Mouse (Mus musculus) urinary bladder, postnatal 4 days (tissue): ENCODE measurements around the gene Kcnk3.
A peak's percentile ranks its signal among the peaks of the same experiment; 100 is the strongest.

Experiments used
- DNase-seq, 2 experiments: peaks; one replicate each; pipeline ENCODE4 v3.0.0; 2021 to 2022; ENCODE audit warnings: low spot score in 2 of 2

Kcnk3 gene

DNA sequence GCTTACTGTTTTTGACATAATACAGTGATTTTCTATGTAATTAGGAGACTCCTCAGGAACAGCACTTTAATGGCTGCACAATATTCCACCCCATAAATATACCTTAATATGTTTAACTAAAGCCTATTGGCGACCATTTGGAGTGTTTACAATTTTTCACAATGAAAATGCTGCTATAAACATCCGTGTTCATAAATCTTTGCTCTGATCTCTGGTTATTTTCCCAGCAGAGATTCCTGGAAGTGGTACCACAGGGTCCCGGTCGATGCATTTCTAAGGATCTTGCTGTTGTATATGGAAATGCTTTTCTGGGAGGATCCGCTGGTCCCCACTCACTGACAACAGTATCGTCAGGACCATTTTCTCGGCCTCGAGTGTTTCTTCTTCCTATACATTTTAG is 25.3 kb downstream of the Kcnk3 start:
- no peak for DNase-seq

DNA sequence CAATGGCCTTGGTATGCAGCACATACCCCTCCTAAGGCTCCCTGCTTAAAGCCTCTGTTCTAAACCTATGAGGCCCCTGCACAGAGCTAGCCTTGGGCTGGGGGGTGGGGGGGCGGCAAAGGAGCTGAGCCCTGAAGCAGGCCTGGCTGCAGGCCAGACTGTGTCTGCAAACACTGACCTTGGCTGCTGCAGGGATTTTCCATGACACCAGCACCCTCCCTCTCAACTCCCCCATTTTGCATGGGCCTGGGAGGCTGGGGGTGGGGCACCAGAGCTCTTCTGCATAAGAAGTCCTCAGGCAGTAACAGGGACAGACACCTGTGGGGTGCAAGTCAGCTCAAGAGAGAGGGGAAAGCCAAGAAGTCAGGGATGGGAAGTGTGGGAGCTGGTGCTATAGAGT is 26.3 kb downstream of the Kcnk3 start:
- DNase-seq: peak in 1 of 2 experiments; percentile 43

DNA sequence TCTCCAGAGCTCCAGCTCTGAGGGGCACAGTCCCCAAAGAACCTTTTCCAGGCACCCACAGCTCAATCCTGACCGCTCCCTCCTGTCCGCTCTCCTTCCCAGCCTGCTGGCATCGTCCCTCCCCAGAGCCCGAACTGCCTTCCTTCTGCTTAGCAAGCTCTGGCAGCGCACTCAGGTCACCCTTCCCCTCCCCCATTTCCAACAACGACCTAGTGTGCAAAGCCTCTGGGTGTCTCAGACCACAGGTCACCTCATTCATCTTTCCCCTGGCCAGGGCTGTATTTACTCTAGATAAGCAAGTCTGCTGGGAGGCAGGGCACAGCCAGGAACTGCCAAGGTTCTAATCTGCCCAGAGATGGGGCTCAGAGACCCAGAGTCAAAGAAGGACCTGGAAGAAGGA is 27.4 kb downstream of the Kcnk3 start:
- DNase-seq: no peak

DNA sequence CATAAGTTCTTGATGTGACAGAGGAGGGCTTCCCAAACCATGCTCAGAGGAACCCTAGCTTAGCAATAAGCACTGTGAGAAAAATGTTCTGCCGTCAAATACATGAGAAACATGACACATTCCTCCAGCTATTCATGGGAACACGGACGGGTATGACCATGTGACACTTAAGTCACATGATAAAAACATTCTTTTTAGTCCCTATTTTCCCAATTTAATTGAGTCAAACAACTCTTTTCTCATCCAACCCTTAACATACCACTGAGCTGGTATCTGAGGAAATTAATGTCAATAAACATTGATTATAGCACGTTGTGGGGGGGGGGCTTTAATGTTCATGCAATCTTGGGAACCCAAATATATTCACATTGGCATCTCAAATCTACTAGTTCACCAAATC is 27.8 kb downstream of the Kcnk3 start:
- DNase-seq: no peak

DNA sequence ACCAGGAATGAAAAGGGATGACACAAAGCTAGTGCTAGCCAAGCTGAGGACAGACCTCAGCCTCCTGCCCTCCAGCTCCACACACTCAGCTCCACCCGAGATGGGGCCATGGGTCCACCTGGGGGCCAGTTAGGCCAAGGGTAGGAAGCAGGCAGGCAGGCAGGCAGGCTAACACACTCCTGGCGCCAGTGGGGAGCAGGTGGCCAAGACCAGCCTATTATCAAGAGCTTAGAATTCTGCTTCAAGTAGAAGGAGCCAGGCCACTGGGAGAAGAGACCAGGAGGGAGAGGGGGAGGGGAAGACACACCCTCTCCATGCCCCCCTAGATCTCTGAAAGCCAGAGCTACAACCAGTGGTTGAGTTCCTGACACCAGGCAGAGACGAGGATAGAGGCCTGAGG is 28.7 kb downstream of the Kcnk3 start:
- DNase-seq: no peak

DNA sequence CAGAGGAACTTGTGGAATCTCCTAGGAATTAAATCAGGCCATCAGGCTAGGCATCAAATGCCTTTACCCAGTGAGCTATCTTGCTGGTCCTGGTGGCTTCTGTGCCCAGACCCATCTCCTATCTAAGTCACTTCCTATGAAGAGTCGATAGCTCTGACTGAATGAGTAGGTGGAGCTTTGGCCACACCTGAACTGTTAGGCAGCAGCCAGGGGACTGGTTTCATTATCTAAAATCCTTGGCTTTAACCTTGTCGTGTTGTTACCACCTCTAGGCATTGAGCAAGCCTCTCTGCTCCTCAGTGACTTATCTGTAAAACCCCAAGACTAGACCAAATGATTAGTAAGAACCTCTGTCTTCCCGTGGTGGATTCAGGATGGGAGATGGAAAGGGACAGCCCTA is 29.4 kb downstream of the Kcnk3 start:
- DNase-seq: no peak

DNA sequence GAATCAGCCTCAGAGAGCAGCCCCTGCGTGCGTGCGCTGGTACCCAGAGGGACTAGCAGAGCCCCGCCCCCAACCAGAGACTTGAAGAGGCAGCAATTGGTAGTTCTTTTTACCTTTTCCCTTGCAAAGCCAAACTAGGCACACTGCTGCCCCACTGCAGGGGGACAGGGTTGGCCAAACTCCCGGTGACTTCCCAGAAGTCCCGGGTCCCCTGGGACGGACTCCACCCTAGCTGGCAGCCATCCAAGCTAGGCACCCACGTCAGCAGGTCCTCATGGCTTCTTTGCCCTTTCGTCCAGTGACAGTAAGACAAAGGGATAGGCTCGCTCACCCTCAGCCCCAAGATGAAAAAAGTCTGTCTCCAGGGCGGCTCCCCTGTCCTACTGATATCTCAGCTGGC is 29.9 kb downstream of the Kcnk3 start:
- no peak for DNase-seq

DNA sequence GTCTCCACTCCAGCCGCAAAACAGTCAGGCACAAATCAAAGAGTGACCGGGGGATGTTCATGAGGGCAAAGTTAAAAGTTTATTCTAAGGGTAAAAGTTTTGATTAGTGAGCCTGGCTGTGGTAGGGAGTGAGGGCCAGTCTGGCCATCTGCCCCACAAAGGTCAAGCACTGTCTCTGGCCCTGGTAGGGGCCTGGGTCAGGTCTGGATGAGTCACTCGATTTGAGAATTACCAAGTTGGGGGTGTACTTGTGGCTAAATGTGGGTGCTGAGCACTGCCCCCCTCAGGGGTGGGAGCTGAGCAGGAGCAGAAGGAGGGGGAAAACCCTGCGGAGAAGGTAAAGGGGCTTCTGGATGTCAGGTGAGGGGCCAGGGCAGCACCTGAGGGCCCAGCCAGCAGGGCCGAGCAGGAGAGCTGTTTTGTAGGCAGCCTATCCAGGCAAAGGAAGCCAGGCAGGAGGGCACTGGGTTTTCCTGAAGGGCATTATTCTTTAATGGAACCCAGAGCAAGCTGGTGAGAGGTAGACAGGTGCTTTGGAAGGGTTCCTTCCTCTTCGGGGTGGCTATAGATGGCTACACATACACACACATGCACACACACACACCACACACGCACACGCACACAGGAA is 30.5 kb downstream of the Kcnk3 start:
- DNase-seq: no peak

DNA sequence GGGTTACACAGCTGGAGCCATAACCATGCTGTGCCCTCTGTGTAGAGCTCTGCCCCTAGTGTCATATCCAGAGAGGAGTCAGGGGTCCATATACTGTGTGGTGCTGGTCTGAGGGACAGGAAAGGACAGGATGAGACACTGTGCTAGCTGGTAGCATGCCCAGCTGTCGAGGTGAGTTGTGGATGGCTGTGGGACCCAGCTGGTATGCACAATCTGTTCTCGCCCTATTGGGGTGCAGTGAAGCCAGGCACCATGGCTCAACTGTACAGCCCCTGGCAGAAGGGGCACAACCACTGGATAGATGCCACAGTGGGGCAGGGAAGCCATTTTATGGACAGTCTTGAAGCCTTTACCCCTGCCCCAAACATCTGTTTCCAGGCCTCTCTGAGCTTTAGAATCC is 31.2 kb downstream of the Kcnk3 start:
- DNase-seq: no peak

DNA sequence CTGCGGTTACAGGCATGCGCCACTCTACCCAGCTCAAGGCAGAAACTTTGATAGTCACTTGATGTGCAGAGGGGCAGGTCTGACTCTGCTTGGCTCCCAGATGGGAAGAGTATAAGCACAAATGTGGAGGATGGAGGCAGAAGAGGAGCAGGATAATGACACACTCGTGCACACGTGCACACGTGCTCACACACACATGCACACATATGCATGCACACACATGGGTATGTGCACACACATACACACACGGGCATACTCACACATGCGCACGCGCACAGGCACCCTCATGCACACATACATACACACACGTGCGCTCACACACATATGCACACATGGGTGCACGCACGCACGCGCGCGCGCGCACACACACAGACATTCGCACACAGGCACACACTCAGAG is 32.6 kb downstream of the Kcnk3 start:
- DNase-seq: no peak

DNA sequence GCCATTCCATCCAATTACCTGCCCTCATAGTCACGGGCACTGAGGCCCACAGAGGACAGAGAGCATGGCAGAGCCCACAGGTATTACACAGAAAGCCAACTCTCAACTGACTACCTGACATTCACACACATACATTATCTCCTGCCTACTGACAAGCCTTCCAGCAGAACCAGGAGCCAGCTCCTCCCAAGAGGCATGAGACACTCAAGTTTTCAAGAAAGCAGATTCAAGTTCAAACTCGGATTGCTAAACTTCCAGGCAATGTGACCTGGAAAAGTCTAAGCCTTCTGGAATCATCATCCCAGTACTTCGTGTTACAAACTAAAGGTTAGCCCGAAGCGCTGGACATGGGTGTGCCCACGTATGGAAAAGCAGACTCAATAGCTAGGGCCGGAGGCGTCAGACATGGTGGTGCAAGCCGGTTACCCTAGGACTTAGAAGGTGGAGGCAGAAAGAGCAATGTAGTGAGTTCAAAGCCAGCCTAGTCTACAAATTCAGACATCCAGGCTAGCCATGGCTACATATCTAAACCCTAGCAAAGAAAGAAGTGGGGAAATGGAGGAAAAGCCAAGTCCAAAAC is 33.3 kb downstream of the Kcnk3 start:
- DNase-seq: no peak

DNA sequence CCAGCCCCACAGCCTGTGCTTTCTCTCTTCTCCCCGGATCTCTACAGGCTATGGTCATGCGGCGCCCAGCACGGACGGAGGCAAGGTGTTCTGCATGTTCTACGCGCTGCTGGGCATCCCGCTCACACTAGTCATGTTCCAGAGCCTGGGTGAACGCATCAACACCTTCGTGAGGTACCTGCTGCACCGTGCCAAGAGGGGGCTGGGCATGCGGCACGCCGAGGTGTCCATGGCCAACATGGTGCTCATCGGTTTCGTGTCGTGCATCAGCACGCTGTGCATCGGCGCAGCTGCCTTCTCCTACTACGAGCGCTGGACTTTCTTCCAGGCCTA is 33.8 kb downstream of the Kcnk3 start:
- no peak for DNase-seq

DNA sequence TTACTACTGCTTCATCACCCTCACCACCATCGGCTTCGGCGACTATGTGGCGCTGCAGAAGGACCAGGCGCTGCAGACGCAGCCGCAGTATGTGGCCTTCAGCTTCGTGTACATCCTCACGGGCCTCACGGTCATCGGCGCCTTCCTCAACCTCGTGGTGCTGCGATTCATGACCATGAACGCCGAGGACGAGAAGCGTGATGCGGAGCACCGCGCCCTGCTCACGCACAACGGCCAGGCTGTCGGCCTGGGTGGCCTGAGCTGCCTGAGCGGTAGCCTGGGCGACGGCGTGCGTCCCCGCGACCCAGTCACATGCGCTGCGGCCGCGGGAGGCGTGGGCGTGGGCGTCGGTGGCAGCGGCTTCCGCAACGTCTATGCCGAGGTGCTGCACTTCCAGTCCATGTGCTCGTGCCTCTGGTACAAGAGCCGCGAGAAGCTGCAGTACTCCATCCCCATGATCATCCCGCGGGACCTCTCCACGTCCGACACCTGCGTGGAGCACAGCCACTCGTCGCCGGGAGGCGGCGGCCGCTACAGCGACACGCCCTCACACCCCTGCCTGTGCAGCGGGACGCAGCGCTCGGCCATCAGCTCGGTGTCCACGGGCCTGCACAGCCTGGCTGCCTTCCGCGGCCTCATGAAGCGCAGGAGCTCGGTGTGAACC is 34.3 kb downstream of the Kcnk3 start:
- no peak for DNase-seq

DNA sequence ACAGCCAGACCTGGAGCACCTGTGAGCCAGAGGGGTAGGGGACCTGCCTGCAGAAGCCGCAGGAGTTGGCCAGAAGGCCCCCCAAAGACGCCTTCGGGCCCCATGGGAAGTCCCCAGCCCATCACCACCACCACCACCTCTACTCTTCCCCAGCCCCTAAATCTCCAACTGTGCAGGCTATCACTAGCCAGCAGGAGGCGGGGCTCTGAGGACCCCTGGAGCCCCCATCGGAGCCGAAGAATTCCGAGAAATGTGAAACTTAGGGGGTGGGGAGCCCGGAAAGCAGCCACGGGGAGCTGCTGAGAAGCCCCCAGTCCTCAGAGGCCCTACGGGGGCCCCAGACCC is 34.8 kb downstream of the Kcnk3 start:
- no peak for DNase-seq

DNA sequence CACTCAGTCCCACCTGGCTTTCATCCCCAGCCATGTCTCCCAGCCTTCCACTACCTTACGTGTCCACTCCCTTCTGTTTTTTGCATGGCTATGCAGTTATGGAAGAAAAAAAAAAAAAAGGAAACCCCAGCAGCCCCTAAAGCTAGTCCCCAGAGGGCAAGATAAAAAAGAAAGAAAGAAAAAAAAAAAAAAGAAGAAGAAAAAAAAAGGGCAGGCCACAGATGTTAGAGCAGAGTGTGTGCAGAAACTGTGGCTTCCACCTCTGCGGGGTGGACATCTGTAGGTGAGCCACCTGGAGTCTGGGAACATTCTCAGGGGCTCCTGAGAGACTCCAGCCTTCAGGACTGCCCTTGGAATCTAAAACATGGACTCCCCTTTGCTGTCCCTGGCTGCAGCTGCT is 35.4 kb downstream of the Kcnk3 start:
- DNase-seq: no peak

DNA sequence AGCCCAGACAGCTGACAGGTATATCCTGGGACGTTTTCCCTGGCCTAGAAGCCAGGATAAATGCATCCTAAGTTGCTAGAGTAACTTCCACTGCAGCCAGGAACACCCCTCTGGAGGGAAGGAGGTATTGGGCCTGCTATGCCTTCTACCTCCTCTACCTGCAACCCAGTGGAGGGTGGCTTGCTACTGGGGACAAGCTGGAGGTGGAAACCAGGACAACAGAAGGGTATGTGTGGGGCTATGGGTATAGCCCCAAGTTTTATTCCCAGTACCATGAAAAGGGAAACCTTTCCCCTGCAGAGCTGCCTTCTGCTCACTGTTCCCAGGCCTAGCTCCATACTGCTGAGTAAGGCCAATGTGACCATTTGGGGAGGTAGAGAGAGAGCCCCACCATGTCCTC is 36.3 kb downstream of the Kcnk3 start:
- DNase-seq: no peak

DNA sequence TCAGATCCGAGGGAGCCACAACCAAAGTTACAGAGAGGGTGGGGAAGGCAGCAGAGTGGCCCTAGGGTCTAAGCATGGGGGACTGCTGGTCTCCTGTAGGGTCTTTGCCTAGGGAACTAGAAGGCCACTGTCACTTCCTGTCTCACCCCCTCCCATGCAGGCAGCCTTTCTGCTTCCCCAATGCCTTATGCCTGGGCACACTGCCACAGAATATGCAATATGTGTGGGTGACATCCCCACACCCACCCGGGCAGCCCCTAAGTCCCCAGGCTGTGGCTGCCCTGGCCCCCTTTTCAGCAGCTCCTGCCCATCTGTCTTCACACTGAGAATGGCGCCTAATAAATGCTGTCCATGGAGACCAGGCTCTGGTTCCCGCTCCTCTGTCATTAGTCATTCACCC is 36.9 kb downstream of the Kcnk3 start:
- no peak for DNase-seq

DNA sequence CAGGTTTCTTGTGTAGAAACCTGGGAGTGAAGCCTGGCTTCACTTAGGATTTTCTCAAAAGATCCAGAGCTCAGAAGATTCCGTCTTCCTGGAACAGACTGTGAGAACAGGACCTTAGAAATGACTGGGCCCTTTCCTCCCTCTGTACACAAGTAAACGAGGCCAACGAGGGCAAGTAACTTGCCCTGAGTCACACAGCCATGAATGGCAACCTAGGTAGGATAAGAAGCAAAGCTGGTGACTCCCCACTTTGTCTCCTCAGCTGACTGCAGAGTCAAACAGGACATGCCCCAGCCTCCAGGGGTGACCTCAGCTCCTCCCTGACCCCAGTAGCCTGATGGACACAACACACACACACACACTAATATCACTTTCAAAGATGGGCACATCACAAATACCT is 37.4 kb downstream of the Kcnk3 start:
- no peak for DNase-seq

DNA sequence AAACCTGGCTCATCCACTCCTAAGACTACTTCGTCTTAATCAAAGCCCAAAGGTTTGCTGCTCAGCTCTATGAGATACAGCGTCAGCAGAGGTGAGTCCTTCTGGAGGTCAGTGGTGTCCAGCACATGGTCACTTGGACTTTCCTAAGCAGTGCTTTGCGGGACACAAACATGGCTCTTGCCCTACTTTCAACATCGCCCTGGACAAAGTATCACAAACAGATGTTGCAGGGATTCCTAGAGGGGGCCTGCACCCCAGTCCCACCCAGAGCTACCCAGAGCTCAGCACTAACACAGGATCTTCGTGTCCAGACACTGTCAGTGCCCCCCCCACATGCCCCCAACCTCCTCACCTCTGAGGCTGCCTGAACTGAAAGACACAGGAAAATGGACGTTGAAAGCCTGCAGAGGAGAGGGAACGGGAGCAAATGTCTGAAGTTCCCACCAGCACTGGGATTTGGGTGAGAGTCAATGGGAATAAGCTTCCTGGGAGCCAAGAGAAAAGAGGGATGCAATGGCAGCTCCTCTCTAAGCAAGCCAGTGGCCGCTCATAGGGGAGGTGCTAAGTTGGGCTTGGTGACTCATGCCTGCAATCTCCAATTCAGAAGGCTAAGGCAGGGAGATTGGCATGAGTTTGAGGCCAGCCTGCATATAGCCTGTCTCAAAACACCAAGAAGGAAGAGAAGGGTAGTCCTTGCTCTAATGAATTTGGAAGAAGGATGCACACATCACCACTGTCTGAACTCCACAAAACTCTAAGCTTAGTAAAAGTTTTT is 38.5 kb downstream of the Kcnk3 start:
- no peak for DNase-seq

DNA sequence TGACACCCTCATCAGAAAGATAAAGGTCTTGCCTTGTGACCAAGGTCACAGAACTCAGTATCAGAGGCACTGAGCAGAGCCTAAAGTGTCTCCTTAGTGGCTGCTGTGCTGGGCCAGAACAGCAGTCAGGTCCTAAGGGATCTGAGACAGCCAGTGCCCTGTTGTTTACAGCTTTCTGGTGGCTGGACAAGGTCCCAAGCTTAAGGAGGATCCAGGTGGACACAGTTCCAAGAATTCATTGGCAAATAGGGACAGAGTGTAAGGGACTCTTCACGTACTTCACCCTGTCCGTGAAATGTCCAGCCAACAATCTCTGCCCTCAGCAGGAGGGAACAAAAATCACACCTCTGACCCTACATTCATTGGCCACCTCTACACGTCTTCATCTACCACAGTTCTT is 40.5 kb downstream of the Kcnk3 start:
- DNase-seq: no peak

DNA sequence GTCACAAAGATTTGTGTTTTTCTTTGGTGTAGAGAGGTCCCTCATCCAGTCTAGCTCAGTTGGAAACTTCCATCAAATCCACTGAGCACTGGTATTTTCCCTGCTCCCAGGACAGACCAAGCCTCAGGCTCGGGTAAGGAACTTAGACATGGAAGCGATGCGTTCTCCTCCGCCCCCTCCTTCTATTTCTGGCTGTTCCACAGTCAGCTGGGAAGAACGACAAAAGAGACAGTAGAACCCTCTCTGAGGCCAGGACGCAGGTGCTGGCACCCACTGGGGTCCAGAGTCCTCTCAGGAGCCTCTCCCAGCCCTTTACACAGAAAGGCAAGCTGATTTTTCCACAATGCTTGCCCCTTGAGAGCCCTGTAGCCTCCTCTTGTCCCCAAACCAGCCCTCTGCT is 42.4 kb downstream of the Kcnk3 start:
- DNase-seq: no peak

DNA sequence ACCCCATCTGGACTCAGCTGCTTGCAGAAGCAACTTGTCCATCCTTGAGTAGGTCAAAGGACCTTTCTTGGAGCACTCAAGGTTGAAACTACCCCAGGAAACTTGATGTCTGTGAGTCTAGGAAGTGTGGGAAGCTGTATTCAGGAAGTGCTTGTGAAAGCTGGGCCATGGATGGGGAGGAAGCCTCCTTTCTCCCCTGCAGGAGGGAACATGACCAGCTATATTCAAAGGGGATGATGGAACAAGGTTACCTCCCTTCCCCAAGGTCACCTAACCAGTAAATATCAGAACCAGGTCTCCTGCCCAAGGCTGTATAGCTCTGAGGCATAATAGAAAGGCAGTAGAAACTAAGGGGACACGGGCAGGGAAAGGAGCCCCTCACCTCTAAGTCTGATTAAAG is 44.2 kb downstream of the Kcnk3 start:
- DNase-seq: no peak

DNA sequence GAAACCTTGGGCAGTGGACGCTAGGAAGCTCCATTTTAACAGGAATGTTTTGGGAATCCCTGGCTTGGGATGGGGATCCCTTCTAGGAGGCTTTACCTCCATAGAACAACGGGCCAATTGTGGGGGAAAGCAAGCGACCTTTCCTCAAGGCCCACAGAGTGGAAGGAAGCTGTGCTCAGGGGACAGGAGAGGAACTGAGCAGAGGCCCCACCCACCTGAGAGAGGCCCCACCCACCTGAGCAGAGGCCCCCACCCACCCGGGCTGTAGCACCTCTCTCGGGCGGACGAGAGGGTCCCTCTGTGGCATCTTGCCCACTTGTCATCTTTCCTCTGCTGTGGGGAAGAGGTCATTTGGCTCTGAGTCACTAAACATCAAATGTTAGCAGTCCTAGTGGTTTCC is 49.0 kb downstream of the Kcnk3 start:
- DNase-seq: no peak
